Mouse (Mus musculus) MEL (cell line): ENCODE data around the gene Lmntd1. TPM values are rescaled to one million over a fixed set of nuclear protein-coding genes. Genes with fewer than 3 reads are reported as not detected.

Experiments
- DNase-seq: peaks from one replicate; pipeline ENCODE4 v3.0.0; 2011; ENCODE audit warnings: low read depth, low spot score
- H3K27ac ChIP-seq: 2 replicates; pipeline ENCODE4 v1.5.1; 2012; ENCODE audit warnings: low read depth, mild to moderate bottlenecking, control low read depth, low read length, moderate library complexity; ENCODE audit not compliant: control insufficient read depth
- H3K27me3 ChIP-seq, 2 experiments: fragments of 150-350 bp in 1 of 2; sonication (generic) in 1 of 2; 2 replicates each; pipeline ENCODE4 v1.6.1; 2012; ENCODE audit warnings: low read length in 2 of 2, mild to moderate bottlenecking in 2 of 2, improper control_type of control experiment in 1 of 2, moderate library complexity in 1 of 2; ENCODE audit not compliant: insufficient read depth in 2 of 2, control insufficient read depth in 1 of 2
- H3K36me3 ChIP-seq, 2 experiments: 2 replicates each; pipeline ENCODE4 v1.6.1; 2012 to 2014; ENCODE audit warnings: low read length in 2 of 2, improper control_type of control experiment in 1 of 2, inconsistent platforms in 1 of 2, mild to moderate bottlenecking in 1 of 2; ENCODE audit not compliant: insufficient read depth in 2 of 2, control insufficient read depth in 1 of 2
- H3K4me1 ChIP-seq, 2 experiments: fragments of 150-350 bp in 1 of 2; sonication (generic) in 1 of 2; 2 replicates each; pipeline ENCODE4 v1.6.1; 2012; ENCODE audit warnings: low read length in 2 of 2, improper control_type of control experiment in 1 of 2, mild to moderate bottlenecking in 1 of 2; ENCODE audit not compliant: insufficient read depth in 2 of 2, control insufficient read depth in 1 of 2
- H3K4me3 ChIP-seq, 2 experiments: fragments of 150-350 bp in 1 of 2; sonication (generic) in 1 of 2; 2 replicates each; pipeline ENCODE4 v1.5.1; 2012; ENCODE audit warnings: low read depth in 2 of 2, low read length in 2 of 2, mild to moderate bottlenecking in 2 of 2, moderate library complexity in 2 of 2, control low read depth in 1 of 2, improper control_type of control experiment in 1 of 2; ENCODE audit not compliant: control insufficient read depth in 1 of 2, insufficient read depth in 1 of 2
- H3K79me2 ChIP-seq: 2 replicates; pipeline ENCODE4 v1.6.1; 2012; ENCODE audit warnings: mild to moderate bottlenecking, low read length, moderate library complexity; ENCODE audit not compliant: control insufficient read depth, poor library complexity, insufficient read depth
- H3K9ac ChIP-seq: 2 replicates; pipeline ENCODE4 v1.6.1; 2012; ENCODE audit warnings: low read depth, mild to moderate bottlenecking, control low read depth, low read length, moderate library complexity; ENCODE audit not compliant: control insufficient read depth, poor library complexity, severe bottlenecking
- H3K9me3 ChIP-seq: fragments of 150-350 bp; sonication (generic); replicated peaks from 2 replicates; pipeline ENCODE4 v1.6.1; 2012; ENCODE audit warnings: mild to moderate bottlenecking, low read length, improper control_type of control experiment, moderate library complexity; ENCODE audit not compliant: insufficient read depth
- BHLHE40 ChIP-seq: IDR thresholded peaks from 2 replicates; pipeline ENCODE4 v1.6.1; 2012; ENCODE audit warnings: low read depth, mild to moderate bottlenecking, inconsistent platforms, low read length, improper control_type of control experiment, borderline replicate concordance
- CHD2 ChIP-seq: IDR thresholded peaks from 2 replicates; pipeline ENCODE4 v1.6.1; 2011; ENCODE audit warnings: low read length, improper control_type of control experiment
- ELF1 ChIP-seq: IDR thresholded peaks from 2 replicates; pipeline ENCODE4 v1.6.1; 2014; ENCODE audit warnings: low read depth, mild to moderate bottlenecking, inconsistent platforms, low read length, improper control_type of control experiment, moderate library complexity
- EP300 ChIP-seq, 2 experiments: IDR thresholded peaks; 2 replicates each; pipeline ENCODE4 v1.6.1; 2011; ENCODE audit warnings: improper control_type of control experiment in 2 of 2, low read length in 2 of 2, low read depth in 1 of 2, mild to moderate bottlenecking in 1 of 2
- ETS1 ChIP-seq: IDR thresholded peaks from 2 replicates; pipeline ENCODE4 v1.6.1; 2012; ENCODE audit warnings: low read depth, mild to moderate bottlenecking, inconsistent platforms, low read length, improper control_type of control experiment, moderate library complexity
- GABPA ChIP-seq: IDR thresholded peaks from 2 replicates; pipeline ENCODE4 v1.6.1; 2012; ENCODE audit warnings: low read depth, mild to moderate bottlenecking, inconsistent platforms, low read length, improper control_type of control experiment, moderate library complexity
- GATA1 ChIP-seq: IDR thresholded peaks from 2 replicates; pipeline ENCODE4 v1.6.1; 2011; ENCODE audit warnings: low read depth, low read length, improper control_type of control experiment
- HCFC1 ChIP-seq: IDR thresholded peaks from 2 replicates; pipeline ENCODE4 v1.6.1; 2012; ENCODE audit warnings: low read depth, mild to moderate bottlenecking, inconsistent platforms, low read length, improper control_type of control experiment, moderate library complexity
- KAT2A ChIP-seq: conservative IDR thresholded peaks from 2 replicates; pipeline ENCODE4 v1.6.1; 2012; ENCODE audit warnings: low read depth, low read length, improper control_type of control experiment, inconsistent platforms
- MAX ChIP-seq: IDR thresholded peaks from 2 replicates; pipeline ENCODE4 v1.6.1; 2011; ENCODE audit warnings: low read length, improper control_type of control experiment
- MAZ ChIP-seq: IDR thresholded peaks from 2 replicates; pipeline ENCODE4 v1.6.1; 2012; ENCODE audit warnings: low read depth, mild to moderate bottlenecking, inconsistent platforms, low read length, improper control_type of control experiment
- MEF2A ChIP-seq: IDR thresholded peaks from 2 replicates; pipeline ENCODE4 v1.6.1; 2014; ENCODE audit warnings: low read depth, mild to moderate bottlenecking, inconsistent platforms, low read length, improper control_type of control experiment; ENCODE audit not compliant: poor library complexity, insufficient replicate concordance, severe bottlenecking; ENCODE audit errors: extremely low read depth
- MYB ChIP-seq: IDR thresholded peaks from 2 replicates; pipeline ENCODE4 v1.6.1; 2011; ENCODE audit warnings: mild to moderate bottlenecking, low read depth, low read length, improper control_type of control experiment
- MYC ChIP-seq: IDR thresholded peaks from 2 replicates; pipeline ENCODE4 v1.6.1; 2011; ENCODE audit warnings: low read depth, mild to moderate bottlenecking, low read length, improper control_type of control experiment, moderate library complexity
- POLR2AphosphoS2 ChIP-seq: IDR thresholded peaks from 2 replicates; pipeline ENCODE4 v1.6.1; 2011; ENCODE audit warnings: low read length, improper control_type of control experiment
- POLR2AphosphoS5 ChIP-seq: IDR thresholded peaks from 2 replicates; pipeline ENCODE4 v1.6.1; 2012; ENCODE audit warnings: low read depth, borderline replicate concordance, mild to moderate bottlenecking, inconsistent platforms, low read length, moderate library complexity, mixed read lengths
- RAD21 ChIP-seq: IDR thresholded peaks from 2 replicates; pipeline ENCODE4 v1.6.1; 2011; ENCODE audit warnings: mild to moderate bottlenecking, low read depth, low read length, improper control_type of control experiment
- SIN3A ChIP-seq: IDR thresholded peaks from 2 replicates; pipeline ENCODE4 v1.6.1; 2012; ENCODE audit warnings: low read length, improper control_type of control experiment, inconsistent platforms
- SMC3 ChIP-seq: IDR thresholded peaks from 2 replicates; pipeline ENCODE4 v1.6.1; 2011; ENCODE audit warnings: low read depth, low read length, improper control_type of control experiment
- UBTF ChIP-seq: IDR thresholded peaks from 2 replicates; pipeline ENCODE4 v1.6.1; 2012; ENCODE audit warnings: low read depth, mild to moderate bottlenecking, inconsistent platforms, low read length, improper control_type of control experiment, moderate library complexity, borderline replicate concordance; ENCODE audit not compliant: insufficient read depth
- USF1 ChIP-seq: IDR thresholded peaks from 2 replicates; pipeline ENCODE4 v1.6.1; 2014; ENCODE audit warnings: low read depth, mild to moderate bottlenecking, inconsistent platforms, low read length, improper control_type of control experiment, moderate library complexity
- ZC3H11A ChIP-seq: IDR thresholded peaks from 2 replicates; pipeline ENCODE4 v1.6.1; 2012; ENCODE audit warnings: low read depth, mild to moderate bottlenecking, inconsistent platforms, low read length, improper control_type of control experiment
- ZKSCAN1 ChIP-seq: IDR thresholded peaks from 2 replicates; pipeline ENCODE4 v1.6.1; 2012; ENCODE audit warnings: low read depth, mild to moderate bottlenecking, inconsistent platforms, low read length, improper control_type of control experiment, moderate library complexity
- polyA plus RNA-seq, 2 experiments: library from polyadenylated mRNA; stranded (reverse) in 1 of 2; unstranded in 1 of 2; fragments of >175 nt in 1 of 2; fragments of >200 nt in 1 of 2; gene quantifications; 2 replicates each; pipeline versions ENCODE4 v1.2.1 to v1.2.4; 2012; ENCODE audit warnings: low replicate concordance in 2 of 2, low read depth in 1 of 2; ENCODE audit not compliant: insufficient read length in 2 of 2, insufficient read depth in 1 of 2, missing spikeins in 1 of 2
- total RNA-seq: library from RNA; depleted of rRNA; stranded (reverse); fragments of 300-350 nt; gene quantifications from 2 replicates; pipeline ENCODE4 v1.2.3, GENCODE M21; 2012

Lmntd1 gene
- total and polyA plus RNA-seq, 3 experiments, result not detected

DNA sequence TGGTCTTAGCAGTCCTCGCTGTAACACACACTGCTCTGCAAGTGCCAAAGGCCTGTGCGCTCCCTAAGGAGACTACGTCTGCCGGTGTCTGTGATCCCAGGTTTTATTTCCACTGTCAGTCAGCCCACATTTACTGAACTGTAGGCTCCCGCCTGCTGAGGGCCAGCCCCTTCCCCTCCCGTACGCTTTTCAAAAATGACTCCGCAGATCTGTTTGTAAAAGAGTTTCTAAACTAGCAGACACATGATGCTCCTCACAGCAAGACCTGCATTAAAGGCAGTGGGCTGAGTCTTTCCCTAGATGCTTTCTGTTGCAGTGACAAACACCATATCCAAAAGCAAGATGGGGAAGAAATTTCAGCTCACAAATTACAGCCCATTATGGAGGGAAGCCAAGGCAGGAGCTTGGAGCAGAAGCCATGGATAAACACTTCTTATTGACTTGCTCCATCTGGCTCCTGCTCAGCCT lies 21.6 kb downstream of the Lmntd1 start:
- Histone ChIP-seq H3K9ac (no peak overlapping the region), H3K36me3 (no peaks in the 10 kb centered on the region), H3K9me3 (no peaks in the 10 kb centered on the region), H3K4me1 (no peaks in the 10 kb centered on the region), H3K79me2 (no peaks in the 10 kb centered on the region), H3K27me3 (no peaks in the 10 kb centered on the region)
- no peak for DNase-seq
- TF ChIP-seq SIN3A (no peak), GATA1 (no peak), EP300 (IDR thresholded peaks at IDR 0.05; ENCODE audit: low read depth in 1 of 2, low read length in 2 of 2) (no peak), POLR2AphosphoS5 (no peak), ZKSCAN1 (no peak), SMC3 (no peak), ZC3H11A (no peak), BHLHE40 (no peak), MAX (no peak), MYC (no peak), ETS1 (no peak), POLR2AphosphoS2 (no peak)
- TF ChIP-seq, all 39 proteins: peak for 0
- Histone ChIP-seq H3K27ac (no peak overlapping the region), H3K4me3 (no peak overlapping the region)

DNA sequence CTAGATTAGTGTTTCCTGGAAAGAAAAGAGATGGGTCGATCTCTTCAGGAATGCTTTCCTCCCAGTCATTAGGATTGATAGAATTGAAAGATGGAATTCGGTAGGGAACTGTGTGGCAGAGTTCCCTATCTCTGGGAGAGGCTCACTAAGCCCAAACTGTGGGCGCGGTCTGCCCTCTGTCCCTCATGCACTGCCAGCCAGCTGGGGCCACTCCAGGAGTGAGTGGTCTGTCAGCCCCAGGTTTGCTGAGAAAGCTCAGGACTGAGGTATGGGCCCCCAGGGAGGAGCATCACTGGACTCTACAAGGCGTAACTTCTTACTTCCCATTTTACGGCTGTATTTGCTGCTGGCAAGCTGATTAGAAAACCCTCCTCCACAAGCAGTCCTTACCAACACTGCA lies 22.1 kb downstream of the Lmntd1 start:
- DNase-seq, result no peak
- Histone ChIP-seq H3K9ac (no peak overlapping the region), H3K79me2 (no peaks in the 10 kb centered on the region), H3K27ac (no peak overlapping the region), H3K36me3 (no peaks in the 10 kb centered on the region), H3K27me3 (no peaks in the 10 kb centered on the region), H3K4me3 (no peak overlapping the region), H3K4me1 (no peaks in the 10 kb centered on the region), H3K9me3 (no peaks in the 10 kb centered on the region)
- no peak for TF ChIP-seq MEF2A
- no peak for TF ChIP-seq POLR2AphosphoS5
- no peak for TF ChIP-seq MYC
- TF ChIP-seq HCFC1, result no peak
- no peak for TF ChIP-seq GABPA
- TF ChIP-seq USF1, result no peak
- TF ChIP-seq CHD2, result no peak
- no peak for TF ChIP-seq MAZ
- TF ChIP-seq UBTF, result no peak
- no peak for TF ChIP-seq RAD21
- no peak for TF ChIP-seq ZKSCAN1
- TF ChIP-seq ELF1, result no peak
- no peak for TF ChIP-seq ETS1
- TF ChIP-seq KAT2A, result no peak
- TF ChIP-seq MYB, result no peak
